Mouse (Mus musculus) G1E (cell line): ENCODE measurements around the gene Ppp1r35. TPM values are rescaled to one million over a fixed set of nuclear protein-coding genes. Genes with fewer than 3 reads are reported as not detected.

ENCODE experiments used
- ATAC-seq: 2 replicates; pipeline ENCODE4 v1.8.0; 2016; ENCODE audit warnings: mild to moderate bottlenecking; ENCODE audit not compliant: insufficient number of reproducible peaks, poor library complexity, low FRiP score, severe bottlenecking; ENCODE audit errors: extremely low read depth
- DNase-seq: peaks from one replicate; pipeline ENCODE4 v3.0.0; 2012; ENCODE audit warnings: low spot score
- H3K27me3 ChIP-seq: 2 replicates; pipeline ENCODE4 v1.6.1; 2012; ENCODE audit warnings: mild to moderate bottlenecking, low read length, inconsistent platforms; ENCODE audit not compliant: insufficient read depth
- H3K36me3 ChIP-seq: replicated peaks from 2 replicates; pipeline ENCODE3; 2012; ENCODE audit warnings: mild to moderate bottlenecking, inconsistent platforms
- H3K4me1 ChIP-seq: 2 replicates; pipeline ENCODE4 v1.6.1; 2012; ENCODE audit warnings: low read depth, low read length, inconsistent platforms, mixed read lengths; ENCODE audit not compliant: insufficient read depth
- H3K4me3 ChIP-seq: 2 replicates; pipeline ENCODE4 v1.5.1; 2012; ENCODE audit warnings: low read depth, mild to moderate bottlenecking, inconsistent platforms, low read length, moderate library complexity, mixed read lengths
- H3K9me3 ChIP-seq: replicated peaks from 2 replicates; pipeline ENCODE4 v1.6.1; 2012; ENCODE audit warnings: inconsistent platforms
- CTCF ChIP-seq: IDR thresholded peaks from 2 replicates; pipeline ENCODE4 v1.5.1; 2012; ENCODE audit warnings: low read depth, low read length, inconsistent platforms, mixed read lengths
- GATA1 ChIP-seq: IDR thresholded peaks from 2 replicates; pipeline ENCODE4 v1.6.1; 2012; ENCODE audit warnings: borderline replicate concordance, low read length, inconsistent platforms, mixed read lengths
- GATA2 ChIP-seq: IDR thresholded peaks from 2 replicates; pipeline ENCODE4 v1.6.1; 2012; ENCODE audit warnings: low read depth, low read length, inconsistent platforms, borderline replicate concordance
- POLR2AphosphoS5 ChIP-seq: IDR thresholded peaks from 2 replicates; pipeline ENCODE4 v1.6.1; 2012; ENCODE audit warnings: low read depth, low read length, inconsistent platforms; ENCODE audit not compliant: insufficient replicate concordance
- TAL1 ChIP-seq: conservative IDR thresholded peaks from 2 replicates; pipeline ENCODE4 v1.6.1; 2012; ENCODE audit warnings: low read depth, low read length, inconsistent platforms, mixed read lengths
- polyA plus RNA-seq: library from polyadenylated mRNA; stranded (reverse); fragments of >175 nt; gene quantifications from 2 replicates; pipeline ENCODE4 v1.2.3, GENCODE M21; 2012
- total RNA-seq, 2 experiments: library from RNA; stranded (forward) in 1 of 2; stranded (reverse) in 1 of 2; fragments of 200-1000 nt in 1 of 2; fragments of >200 nt in 1 of 2; fragmentation: Nextera tagmentation in 1 of 2; gene quantifications; 2 replicates each; pipeline ENCODE4 v1.2.3; 2014 to 2017

Gene Ppp1r35
- total and polyA plus RNA-seq, 3 experiments, result 35.6 to 202 (median 121) TPM

- Histone ChIP-seq H3K4me3 (no peak overlapping the region), H3K36me3 (peaks cover 86% of the 10 kb centered on the region), H3K9me3 (no peaks in the 10 kb centered on the region), H3K4me1 (peaks cover 67% of the 10 kb centered on the region), H3K27me3 (no peaks in the 10 kb centered on the region)
- no peak for TF ChIP-seq CTCF
- no peak for TF ChIP-seq GATA2
- TF ChIP-seq TAL1, result no peak
- no peak for TF ChIP-seq GATA1
- TF ChIP-seq POLR2AphosphoS5, result no peak
- no peak for ATAC-seq
- DNase-seq, result no peak
Observed at GRCm38 (mm10) chr5:137757887-137758286, 20.8 kb upstream of the Ppp1r35 start.

GRCm38 (mm10) chr5:137758921-137759534 lies 19.6 kb upstream of the Ppp1r35 start:
- Histone ChIP-seq H3K27me3 (no peaks in the 10 kb centered on the region), H3K4me1 (peaks cover 56% of the 10 kb centered on the region), H3K36me3 (peaks cover 75% of the 10 kb centered on the region), H3K9me3 (no peaks in the 10 kb centered on the region), H3K4me3 (no peak overlapping the region)
- no peak for TF ChIP-seq TAL1
- TF ChIP-seq POLR2AphosphoS5, result no peak
- no peak for TF ChIP-seq GATA2
- TF ChIP-seq CTCF, result no peak
- TF ChIP-seq GATA1, result no peak
- DNase-seq (no peak), ATAC-seq (no peak)

GRCm38 (mm10) chr5:137759971-137760412 lies 18.7 kb upstream of the Ppp1r35 start:
- Histone ChIP-seq H3K27me3 (no peaks in the 10 kb centered on the region), H3K9me3 (no peaks in the 10 kb centered on the region), H3K4me3 (no peak overlapping the region), H3K36me3 (peaks cover 70% of the 10 kb centered on the region), H3K4me1 (peaks cover 57% of the 10 kb centered on the region)
- TF ChIP-seq GATA2, result no peak
- TF ChIP-seq TAL1, result no peak
- TF ChIP-seq CTCF, result peak; percentile 64
- no peak for TF ChIP-seq GATA1
- DNase-seq (peak; percentile 83), ATAC-seq (peak; percentile 68; the same call in 1 of the 2 replicates)

- Histone ChIP-seq H3K9me3 (peaks cover 3% of the 10 kb centered on the region; the same call in 1 of the 2 replicates), H3K4me3 (no peak overlapping the region), H3K36me3 (peaks cover 22% of the 10 kb centered on the region), H3K4me1 (peaks cover 34% of the 10 kb centered on the region), H3K27me3 (0 out of 2 replicates have a peak, but pooled peaks cover 2% of the 10 kb centered on the region)
- no peak for TF ChIP-seq TAL1
- no peak for TF ChIP-seq CTCF
- TF ChIP-seq POLR2AphosphoS5, result no peak
- TF ChIP-seq GATA1, result no peak
- TF ChIP-seq GATA2, result no peak
- ATAC-seq, result no peak
- no peak for DNase-seq
Observed at GRCm38 (mm10) chr5:137764609-137765340, 13.9 kb upstream of the Ppp1r35 start.

GRCm38 (mm10) chr5:137766270-137766669 lies 12.4 kb upstream of the Ppp1r35 start:
- H3K9me3 ChIP-seq, result peaks cover 3% of the 10 kb centered on the region; the same call in 1 of the 2 replicates
- H3K27me3 ChIP-seq, result 0 out of 2 replicates have a peak, but pooled peaks cover 2% of the 10 kb centered on the region
- TF ChIP-seq TAL1, result no peak
- no peak for TF ChIP-seq POLR2AphosphoS5
- no peak for TF ChIP-seq GATA2
- peak; percentile 55; the same call in 1 of the 2 replicates for TF ChIP-seq CTCF
- no peak for TF ChIP-seq GATA1
- H3K4me3 ChIP-seq, result no peak overlapping the region
- DNase-seq (no peak), ATAC-seq (no peak)
- peaks cover 8% of the 10 kb centered on the region for H3K36me3 ChIP-seq
- H3K4me1 ChIP-seq, result peaks cover 29% of the 10 kb centered on the region

GRCm38 (mm10) chr5:137768475-137768874 lies 10.2 kb upstream of the Ppp1r35 start:
- H3K36me3 ChIP-seq, result no peaks in the 10 kb centered on the region
- H3K4me1 ChIP-seq, result peaks cover 41% of the 10 kb centered on the region
- ATAC-seq, result no peak
- peaks cover 3% of the 10 kb centered on the region; the same call in 1 of the 2 replicates for H3K9me3 ChIP-seq
- H3K4me3 ChIP-seq, result no peak overlapping the region
- 0 out of 2 replicates have a peak, but pooled peaks cover 2% of the 10 kb centered on the region for H3K27me3 ChIP-seq
- DNase-seq, result no peak
- no peak for TF ChIP-seq POLR2AphosphoS5
- TF ChIP-seq GATA1, result no peak
- no peak for TF ChIP-seq TAL1
- no peak for TF ChIP-seq CTCF
- TF ChIP-seq GATA2, result no peak
